Mouse (Mus musculus): ENCODE measurements around the gene Aox1.
"Not testable (repeated sequence)": the region's sequence is repeated elsewhere in the genome, so short reads cannot be mapped to it uniquely, and the experiment has no call there.

- TF ChIP-seq CTCF (IDR thresholded peaks at IDR 0.05; ENCODE audit: control insufficient read depth, insufficient read depth, insufficient replicate concordance, low read depth, low read length); POLR2A (IDR thresholded peaks at IDR 0.05; ENCODE audit: control insufficient read depth, low read depth, low read length): not testable (repeated sequence)
Measured at GRCm38 (mm10) chr1:58037306-58037705, 7.6 kb downstream of the Aox1 start.
